Mouse (Mus musculus) heart, embryonic 14.5 days (tissue): ENCODE data around the gene Trim15. TPM values are rescaled to one million over a fixed set of nuclear protein-coding genes. Genes with fewer than 3 reads are reported as not detected.

ENCODE experiments used
- ATAC-seq: fragments of 200-750 bp; cut with Nextera tagmentation; 2 replicates; pipeline ENCODE4 v1.8.0; 2017; ENCODE audit warnings: low read depth, moderate TSS enrichment; ENCODE audit not compliant: insufficient number of reproducible peaks, insufficient read depth, low FRiP score
- H3K27ac ChIP-seq, 2 experiments: fragments of 200-500 bp in 1 of 2; fragments of 300-500 bp in 1 of 2; sonication (generic) in 1 of 2; replicated peaks in 1 of 2; 2 replicates each; pipeline ENCODE4 v1.5.1; 2012 to 2014; ENCODE audit warnings: low read depth in 2 of 2, low read length in 2 of 2, control low read depth in 1 of 2, mild to moderate bottlenecking in 1 of 2, mixed read lengths in 1 of 2; ENCODE audit not compliant: control insufficient read depth in 1 of 2, insufficient read depth in 1 of 2
- H3K27me3 ChIP-seq: fragments of 300-500 bp; sonication (generic); 2 replicates; pipeline ENCODE4 v1.6.1; 2014; ENCODE audit warnings: mild to moderate bottlenecking, low read length, control low read depth; ENCODE audit not compliant: control insufficient read depth, insufficient read depth
- H3K36me3 ChIP-seq: fragments of 300-500 bp; sonication (generic); 2 replicates; pipeline ENCODE4 v1.6.1; 2014; ENCODE audit warnings: mild to moderate bottlenecking, control low read depth, low read length, mixed read lengths; ENCODE audit not compliant: control insufficient read depth, insufficient read depth
- H3K4me1 ChIP-seq, 2 experiments: fragments of 200-500 bp in 1 of 2; fragments of 300-500 bp in 1 of 2; sonication (generic) in 1 of 2; 2 replicates each; pipeline ENCODE4 v1.6.1; 2012 to 2014; ENCODE audit warnings: low read length in 2 of 2, control low read depth in 1 of 2, mixed read lengths in 1 of 2; ENCODE audit not compliant: control insufficient read depth in 2 of 2, insufficient read depth in 2 of 2
- H3K4me2 ChIP-seq: fragments of 300-500 bp; sonication (generic); 2 replicates; pipeline ENCODE4 v1.6.1; 2014; ENCODE audit warnings: mild to moderate bottlenecking, low read length
- H3K4me3 ChIP-seq, 2 experiments: fragments of 200-500 bp in 1 of 2; fragments of 300-500 bp in 1 of 2; sonication (generic) in 1 of 2; 2 replicates each; pipeline ENCODE4 v1.5.1; 2012 to 2014; ENCODE audit warnings: low read length in 2 of 2, mild to moderate bottlenecking in 2 of 2, control low read depth in 1 of 2, low read depth in 1 of 2, moderate library complexity in 1 of 2; ENCODE audit not compliant: control insufficient read depth in 1 of 2, insufficient read depth in 1 of 2
- H3K9ac ChIP-seq: fragments of 300-500 bp; sonication (generic); 2 replicates; pipeline ENCODE4 v1.6.1; 2014; ENCODE audit warnings: mild to moderate bottlenecking, low read length
- H3K9me3 ChIP-seq: fragments of 300-500 bp; sonication (generic); 2 replicates; pipeline ENCODE4 v1.6.1; 2016; ENCODE audit warnings: low read length, control low read depth; ENCODE audit not compliant: control insufficient read depth
- WGBS: fragments of 180-500 bp; shearing (Covaris S2); extraction: QIAGEN DNeasy Blood & Tissue Kit; methylation state at CpG from one replicate; pipeline ENCODE4 v1.1.7; 2014; 5-methylcytosine and 5-hydroxymethylcytosine counted together
- polyA plus RNA-seq: library from polyadenylated mRNA; unstranded; fragments of >200 nt; fragmentation: Nextera tagmentation; extraction: Ambion mirVana; gene quantifications from 2 replicates; pipeline ENCODE4 v1.2.1, GENCODE M21; 2014

Gene Trim15
- polyA plus RNA-seq, 1 experiment from 2014 or later, result not detected

- H3K36me3 ChIP-seq, result no peaks in the 10 kb centered on the region
- peaks cover 28% of the 10 kb centered on the region for H3K27me3 ChIP-seq
- H3K27ac ChIP-seq, result no peak overlapping the region
- no peaks in the 10 kb centered on the region for H3K9me3 ChIP-seq
- WGBS, result 80% methylated on average over 2 of the region's 2 CpGs
- H3K9ac ChIP-seq, result no peak overlapping the region
- H3K4me2 ChIP-seq, result no peak overlapping the region
- no peak overlapping the region for H3K4me3 ChIP-seq
- ATAC-seq, result no peak
- peaks cover 2 to 7% of the 10 kb centered on the region in 2 experiments; a peak in 1 of 4 replicates for H3K4me1 ChIP-seq
These were observed 1.8 kb upstream of the Trim15 start for GRCm38 (mm10) chr17:36868836-36869235.

GRCm38 (mm10) chr17:36861680-36862079 lies 5.3 kb downstream of the Trim15 start:
- Histone ChIP-seq H3K9me3 (no peaks in the 10 kb centered on the region), H3K27me3 (peaks cover 17% of the 10 kb centered on the region), H3K36me3 (peaks cover 30% of the 10 kb centered on the region), H3K4me3 (no peak overlapping the region), H3K9ac (no peak overlapping the region), H3K4me2 (no peak overlapping the region), H3K4me1 (peaks cover 0 to under 1% of the 10 kb centered on the region in 2 experiments; a peak in 1 of 4 replicates), H3K27ac (no peak overlapping the region)
- WGBS, result 62% methylated on average over 2 of the region's 2 CpGs
- no peak for ATAC-seq

DNA sequence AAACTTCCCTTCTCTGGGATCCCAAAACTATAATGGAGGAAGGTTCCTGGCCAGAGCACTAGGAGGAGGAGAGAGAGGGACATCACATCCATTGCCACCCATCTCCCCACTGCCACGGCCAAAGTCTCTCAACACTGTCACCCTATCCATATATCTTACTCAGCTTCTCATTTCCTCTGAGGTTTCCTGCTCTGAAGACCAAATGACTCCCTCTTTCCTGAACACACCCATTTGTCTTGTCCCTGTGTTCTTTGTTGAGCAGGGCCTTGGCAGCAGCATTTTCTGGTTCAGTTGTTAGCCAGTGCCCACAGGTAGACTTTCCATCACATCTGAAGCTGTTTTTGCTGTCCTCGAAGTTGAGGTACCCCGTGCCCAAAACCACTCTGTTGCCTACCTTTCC lies 8.8 kb downstream of the Trim15 start:
- no peak for ATAC-seq
- peaks cover 64% of the 10 kb centered on the region for H3K36me3 ChIP-seq
- H3K4me3 ChIP-seq, result no peak overlapping the region
- no peaks in the 10 kb centered on the region; the same call in 1 of the 2 replicates for H3K27me3 ChIP-seq
- H3K27ac ChIP-seq, result no peak overlapping the region
- WGBS, result 85% methylated on average over 3 of the region's 3 CpGs
- H3K9ac ChIP-seq, result no peak overlapping the region
- no peak overlapping the region for H3K4me2 ChIP-seq
- H3K9me3 ChIP-seq, result no peaks in the 10 kb centered on the region
- H3K4me1 ChIP-seq, result no peaks in the 10 kb centered on the region

DNA sequence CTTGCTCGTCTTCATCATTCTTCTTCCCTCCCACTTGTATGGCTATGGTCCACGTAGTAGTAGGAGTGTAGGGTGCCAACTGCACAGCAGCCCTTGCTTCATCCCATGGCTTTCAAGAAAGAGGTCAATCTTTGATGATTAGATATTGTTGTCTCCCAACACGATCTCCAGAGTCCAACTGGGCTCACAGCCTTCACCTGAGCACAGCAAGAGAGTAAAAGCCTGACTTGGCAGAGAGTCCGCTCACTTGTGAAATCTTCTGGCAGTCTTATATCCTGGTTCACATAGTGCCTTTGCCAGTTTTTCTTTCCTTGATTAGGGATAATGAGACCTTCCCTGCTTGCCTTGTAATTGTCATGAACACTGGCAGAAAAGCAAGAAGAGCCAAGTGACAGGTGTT lies 10.8 kb downstream of the Trim15 start:
- Histone ChIP-seq H3K36me3 (peaks cover 83% of the 10 kb centered on the region), H3K4me1 (no peaks in the 10 kb centered on the region), H3K9me3 (no peaks in the 10 kb centered on the region), H3K9ac (no peak overlapping the region), H3K27me3 (no peaks in the 10 kb centered on the region), H3K4me3 (no peak overlapping the region), H3K4me2 (no peak overlapping the region), H3K27ac (no peak overlapping the region)
- ATAC-seq, result no peak
- 91% methylated on average over 4 of the region's 4 CpGs for WGBS

- Histone ChIP-seq H3K27ac (no peak overlapping the region), H3K4me2 (no peak overlapping the region), H3K9ac (no peak overlapping the region), H3K9me3 (no peaks in the 10 kb centered on the region), H3K27me3 (no peaks in the 10 kb centered on the region), H3K4me3 (no peak overlapping the region), H3K4me1 (no peaks in the 10 kb centered on the region), H3K36me3 (peaks cover 91% of the 10 kb centered on the region)
- 89% methylated on average over 3 of the region's 3 CpGs for WGBS
- ATAC-seq, result no peak
These were observed 11.5 kb downstream of the Trim15 start for GRCm38 (mm10) chr17:36855484-36855883.

- Histone ChIP-seq H3K4me2 (no peak overlapping the region), H3K36me3 (peaks cover 62% of the 10 kb centered on the region), H3K4me3 (no peak overlapping the region), H3K27me3 (no peaks in the 10 kb centered on the region), H3K9ac (no peak overlapping the region), H3K4me1 (no peaks in the 10 kb centered on the region), H3K27ac (no peak overlapping the region), H3K9me3 (no peaks in the 10 kb centered on the region)
- ATAC-seq, result no peak
- WGBS, result 52% methylated on average over 5 of the region's 5 CpGs
These were observed 15.4 kb downstream of the Trim15 start for GRCm38 (mm10) chr17:36851627-36852026.

DNA sequence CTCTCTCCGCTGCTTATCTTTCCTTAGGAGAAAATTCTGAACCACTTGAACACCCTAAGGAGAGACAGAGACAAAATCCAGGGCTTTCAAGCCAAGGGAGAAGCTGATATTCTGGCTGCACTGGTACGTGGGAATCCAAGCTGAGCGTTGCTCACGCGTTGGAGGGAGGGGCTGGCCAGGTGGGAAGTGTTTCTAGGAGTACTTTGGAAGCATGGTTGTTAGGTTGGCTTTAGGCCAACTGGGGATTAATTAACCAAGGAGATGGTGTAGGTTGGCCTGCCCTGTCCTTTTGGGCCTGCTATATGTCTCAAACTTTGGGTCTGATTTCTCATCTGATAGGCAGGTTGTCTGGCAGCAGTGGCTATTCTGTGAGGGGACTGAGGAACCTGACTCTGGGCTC lies 15.8 kb downstream of the Trim15 start:
- ATAC-seq, result no peak
- peaks cover 62% of the 10 kb centered on the region for H3K36me3 ChIP-seq
- H3K9me3 ChIP-seq, result no peaks in the 10 kb centered on the region
- no peak overlapping the region for H3K27ac ChIP-seq
- H3K4me3 ChIP-seq, result no peak overlapping the region
- 74% methylated on average over 5 of the region's 5 CpGs for WGBS
- no peaks in the 10 kb centered on the region for H3K27me3 ChIP-seq
- H3K4me1 ChIP-seq, result no peaks in the 10 kb centered on the region
- H3K9ac ChIP-seq, result no peak overlapping the region
- H3K4me2 ChIP-seq, result no peak overlapping the region

GRCm38 (mm10) chr17:36849992-36850391 lies 17.0 kb downstream of the Trim15 start:
- H3K36me3 ChIP-seq, result peaks cover 52% of the 10 kb centered on the region
- H3K27ac ChIP-seq, result no peak overlapping the region
- H3K27me3 ChIP-seq, result no peaks in the 10 kb centered on the region
- ATAC-seq, result no peak
- 88% methylated on average over 2 of the region's 2 CpGs for whole genome bisulfite sequencing
- no peaks in the 10 kb centered on the region; a peak in 1 of 4 replicates for H3K4me1 ChIP-seq
- no peaks in the 10 kb centered on the region for H3K9me3 ChIP-seq
- H3K9ac ChIP-seq, result no peak overlapping the region
- H3K4me2 ChIP-seq, result no peak overlapping the region
- H3K4me3 ChIP-seq, result no peak overlapping the region
